Mouse (Mus musculus): ENCODE data around the gene Prcc.
"Not testable (repeated sequence)": the region's sequence is repeated elsewhere in the genome, so short reads cannot be mapped to it uniquely, and the experiment has no call there.

The Prcc gene

DNA sequence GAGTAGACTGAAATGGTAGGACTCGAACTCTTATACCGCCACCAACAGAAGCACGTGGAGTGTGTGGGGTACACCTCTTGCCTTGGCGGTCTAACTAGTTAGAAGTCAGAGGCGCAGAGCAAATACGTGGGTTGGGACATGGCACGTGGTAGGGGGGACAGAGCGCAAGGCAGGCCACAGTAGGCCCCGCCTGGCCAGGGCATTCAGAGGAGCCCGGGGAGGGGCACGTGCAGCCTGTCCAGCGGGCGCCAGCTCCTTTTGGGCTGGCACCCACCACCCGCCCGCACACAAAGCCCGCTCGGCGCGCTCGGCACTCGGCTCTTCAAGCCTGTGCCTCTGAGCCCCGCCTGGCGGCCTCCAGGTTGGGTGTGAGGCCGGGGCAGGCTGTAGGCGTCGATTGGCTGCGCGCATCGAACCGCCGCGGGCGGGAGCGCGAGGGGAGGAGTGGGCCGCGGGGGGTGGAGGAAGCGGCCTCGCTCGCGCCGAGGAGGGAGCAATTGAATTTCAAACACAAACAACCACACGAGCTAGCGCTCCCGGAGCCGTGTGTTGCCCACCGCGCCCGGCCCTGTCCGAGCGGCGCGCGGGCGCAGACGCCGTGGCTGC, 20.6 kb upstream of the Prcc start, which contains the start of gene Hdgf:
Gene Hdgf (plus strand): TSS at position 442 of the 606 bp plus-strand sequence.
- DNase-seq (ENCODE audit: low spot score in 2 of 2), result peak; percentile 88 to 89

DNA sequence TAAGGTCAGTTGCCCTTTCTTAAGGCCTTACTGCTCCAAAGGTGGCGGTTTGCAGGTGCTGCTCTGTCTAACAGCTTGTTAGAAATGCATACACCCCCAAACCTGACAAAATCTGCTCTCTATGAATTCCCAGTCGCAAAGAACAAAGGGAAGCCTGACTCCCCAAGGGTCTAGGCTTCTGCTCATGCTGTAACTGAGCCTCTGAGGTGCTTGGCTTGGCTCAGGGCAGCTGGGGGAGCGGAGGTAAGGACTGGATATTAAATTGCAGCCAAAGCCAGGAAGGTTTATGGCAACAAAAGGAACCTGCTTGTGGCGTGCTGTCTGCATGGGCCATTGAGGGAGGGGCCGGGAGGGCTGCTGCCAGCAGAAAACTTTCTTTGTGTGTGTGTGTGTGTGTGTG, 18.4 kb upstream of the Prcc start:
- no peak for DNase-seq (ENCODE audit: low spot score in 2 of 2)

DNA sequence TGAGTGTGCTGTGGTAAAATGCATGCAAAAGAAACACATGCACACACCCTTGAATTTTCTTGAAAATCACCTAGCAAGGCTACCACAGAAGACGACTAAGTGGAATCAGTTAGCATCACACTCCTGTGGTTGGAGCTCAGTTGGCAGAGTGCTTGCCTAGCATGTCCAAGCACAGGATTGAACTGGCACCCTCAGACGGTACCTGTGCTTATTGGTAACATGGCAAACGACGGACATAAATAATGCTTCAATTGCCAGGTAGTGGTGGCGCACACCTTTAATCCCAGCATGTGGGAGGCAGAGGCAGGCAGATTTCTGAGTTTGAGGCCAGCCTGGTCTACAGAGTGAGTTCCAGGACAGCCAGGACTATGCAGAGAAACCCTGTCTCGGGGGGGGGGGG, 16.6 kb upstream of the Prcc start:
- DNase-seq (ENCODE audit: low spot score in 2 of 2), result not testable (repeated sequence)

DNA sequence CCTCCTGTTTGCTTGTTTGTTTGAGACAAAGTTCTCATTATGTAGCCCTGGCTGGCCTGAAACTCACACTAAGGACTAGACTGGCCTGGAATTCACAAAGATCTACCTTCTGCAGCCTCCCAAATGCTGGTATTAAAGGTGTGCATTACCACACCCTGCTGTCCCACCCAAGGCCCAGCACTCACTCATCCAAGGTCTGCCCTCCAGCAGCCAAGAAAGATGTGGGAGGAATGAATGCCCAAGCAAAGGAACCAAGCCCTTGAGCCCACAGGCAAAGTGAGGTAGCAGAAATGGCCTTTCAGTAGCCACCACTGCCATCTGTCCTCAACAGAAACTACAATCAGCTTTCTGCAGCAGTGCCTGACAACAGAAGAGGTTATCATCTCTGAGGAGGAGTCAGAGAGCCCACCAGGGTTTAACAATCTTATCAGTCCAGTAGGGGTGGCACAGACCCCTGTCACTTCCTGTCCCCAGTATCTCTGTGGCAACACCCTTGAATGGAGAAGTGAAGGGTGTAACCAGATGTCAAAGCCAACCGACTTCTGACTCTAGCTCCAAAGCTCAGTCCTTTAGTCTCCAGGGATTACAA, 15.7 kb upstream of the Prcc start:
- DNase-seq (ENCODE audit: low spot score in 2 of 2), result no peak

DNA sequence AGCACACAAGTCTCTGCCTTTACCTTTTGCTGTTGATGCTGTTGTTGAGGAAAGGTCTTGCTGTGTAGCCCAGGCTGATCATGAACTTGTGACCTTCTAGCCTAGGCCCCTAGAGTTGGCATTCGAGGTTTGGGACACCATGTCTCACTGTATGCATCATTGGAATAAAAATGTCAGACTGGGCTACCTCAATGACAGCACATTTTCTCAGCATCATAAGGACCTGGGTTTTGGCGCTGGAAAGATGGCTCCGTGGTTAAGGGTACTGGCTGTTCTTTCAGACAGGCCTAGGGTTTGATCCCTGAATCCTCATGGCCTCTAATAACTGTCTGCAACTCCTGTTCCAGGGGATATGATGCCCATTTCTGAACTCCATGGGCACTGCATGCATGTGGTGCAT, 14.4 kb upstream of the Prcc start:
- DNase-seq (ENCODE audit: low spot score in 2 of 2), result no peak

DNA sequence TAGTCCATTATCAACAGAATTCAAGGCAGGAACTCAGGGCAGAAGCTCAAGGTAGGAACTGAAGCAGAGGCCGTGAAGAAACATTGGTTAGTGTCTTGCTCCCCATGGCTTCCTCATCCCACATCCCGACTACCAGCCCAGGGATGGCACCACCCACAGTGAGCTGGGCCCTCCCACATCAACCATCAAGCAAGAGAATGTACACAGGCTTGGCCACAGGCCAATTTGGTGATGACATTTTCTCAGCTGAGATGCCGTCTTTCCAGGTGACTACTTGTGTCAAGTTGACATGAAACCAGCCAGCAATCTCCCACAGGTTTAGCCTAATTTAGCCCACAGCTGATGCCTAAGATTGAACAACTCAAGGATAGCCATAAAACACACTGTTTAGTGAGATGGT, 13.9 kb upstream of the Prcc start:
- DNase-seq (ENCODE audit: low spot score in 2 of 2), result no peak

DNA sequence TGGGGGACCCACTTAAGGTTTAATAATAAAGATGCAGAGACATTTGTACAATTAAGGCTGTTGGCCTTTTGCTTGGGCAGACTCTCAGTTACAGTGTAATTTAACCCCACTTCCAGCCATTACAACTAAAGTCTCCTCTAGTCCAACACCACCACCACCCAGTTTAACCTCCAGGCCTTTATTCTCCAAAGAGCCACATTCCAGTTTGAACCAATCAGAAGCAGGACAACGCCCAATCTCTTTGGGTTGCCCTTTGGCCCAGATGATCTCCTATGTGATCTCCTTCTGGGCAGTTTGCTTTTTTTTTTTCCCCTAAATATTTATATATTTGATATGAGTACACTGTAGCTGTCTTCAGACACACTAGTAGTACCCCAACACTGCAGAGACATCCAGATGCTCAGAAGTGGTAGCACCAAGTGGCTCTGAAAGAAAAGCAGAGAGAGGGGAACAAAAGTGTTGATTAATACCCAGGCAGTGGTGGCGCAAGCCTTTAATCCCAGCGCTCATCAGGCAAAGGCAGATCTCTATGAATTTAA, 8.0 kb upstream of the Prcc start:
- DNase-seq (ENCODE audit: low spot score in 2 of 2), result no peak

DNA sequence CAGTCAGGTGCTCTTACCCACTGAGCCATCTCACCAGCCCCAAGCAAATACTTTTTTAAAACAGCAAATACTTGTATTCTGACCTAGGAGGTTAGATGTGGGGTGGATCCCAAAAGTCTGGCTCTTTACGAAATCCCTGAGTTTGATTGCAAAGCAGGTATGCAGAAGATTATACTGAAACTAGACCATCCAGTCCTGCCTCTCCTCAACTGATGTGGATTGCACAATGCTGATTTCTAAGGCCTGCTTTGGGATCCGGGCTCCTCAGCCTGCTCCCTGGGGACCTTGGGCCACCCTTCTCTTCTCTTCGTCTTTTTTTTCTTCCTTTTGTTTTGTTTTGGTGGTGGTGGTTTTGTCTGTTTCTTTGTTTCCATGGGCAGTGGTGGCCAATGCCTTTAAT, 6.1 kb upstream of the Prcc start:
- DNase-seq (ENCODE audit: low spot score in 2 of 2), result no peak

DNA sequence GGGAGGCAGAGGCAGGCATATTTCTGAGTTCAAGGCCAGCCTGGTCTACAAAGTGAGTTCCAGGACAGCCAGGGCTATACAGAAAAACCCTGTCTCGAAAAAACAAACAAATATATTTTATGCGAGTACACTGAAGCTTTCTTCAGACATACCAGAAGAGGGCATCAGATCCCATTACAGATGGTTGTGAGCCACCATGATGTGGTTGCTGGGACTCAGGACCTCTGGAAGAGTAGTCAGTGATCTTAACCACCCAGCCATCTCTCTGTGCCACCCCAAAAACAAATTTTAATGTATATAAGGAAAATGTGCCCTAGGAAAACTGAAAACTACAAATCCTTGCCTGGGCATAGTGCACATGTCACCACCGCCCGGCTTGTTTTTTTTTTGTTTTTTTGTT, 2.0 kb upstream of the Prcc start:
- not testable (repeated sequence) for DNase-seq (ENCODE audit: low spot score in 2 of 2)

DNA sequence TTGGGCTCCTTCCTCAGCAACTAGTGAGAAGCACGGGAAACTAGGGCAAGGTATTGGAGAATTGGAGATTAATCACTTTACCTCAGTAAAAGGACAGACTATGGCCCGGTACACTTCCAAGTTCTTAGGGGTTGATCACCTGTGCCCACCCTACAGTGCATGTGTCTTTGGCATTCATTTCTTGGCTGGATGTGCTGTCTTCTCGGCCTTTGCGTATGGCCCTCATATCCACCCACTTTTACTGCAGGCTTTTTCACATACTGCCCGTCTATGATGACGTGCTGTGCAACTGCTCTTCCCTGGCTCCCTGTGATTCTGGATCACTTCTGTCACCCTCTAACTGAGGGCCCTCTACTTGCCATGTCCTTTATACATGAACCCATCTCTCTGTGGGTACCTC, 1.0 kb upstream of the Prcc start:
- DNase-seq (ENCODE audit: low spot score in 2 of 2), result no peak

DNA sequence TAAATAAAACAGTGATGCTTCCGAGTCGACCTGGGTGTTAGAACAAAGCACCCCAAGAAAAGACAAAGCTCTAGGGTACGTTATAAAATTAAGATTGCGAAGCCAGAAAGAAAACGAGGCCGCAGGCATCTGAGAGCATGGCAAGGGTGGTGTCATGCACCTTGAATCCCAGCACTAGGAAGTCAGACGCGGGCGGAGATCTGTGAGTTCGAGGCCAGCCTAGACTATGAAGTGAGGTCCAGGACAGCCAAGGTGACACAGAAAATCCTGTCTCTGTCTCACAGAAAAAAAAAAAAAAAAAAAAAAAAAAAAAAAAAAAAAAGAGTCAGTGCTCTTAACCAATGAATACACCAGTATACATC, 577 bp upstream of the Prcc start:
- DNase-seq (ENCODE audit: low spot score in 2 of 2), result peak; percentile 51 to 59

DNA sequence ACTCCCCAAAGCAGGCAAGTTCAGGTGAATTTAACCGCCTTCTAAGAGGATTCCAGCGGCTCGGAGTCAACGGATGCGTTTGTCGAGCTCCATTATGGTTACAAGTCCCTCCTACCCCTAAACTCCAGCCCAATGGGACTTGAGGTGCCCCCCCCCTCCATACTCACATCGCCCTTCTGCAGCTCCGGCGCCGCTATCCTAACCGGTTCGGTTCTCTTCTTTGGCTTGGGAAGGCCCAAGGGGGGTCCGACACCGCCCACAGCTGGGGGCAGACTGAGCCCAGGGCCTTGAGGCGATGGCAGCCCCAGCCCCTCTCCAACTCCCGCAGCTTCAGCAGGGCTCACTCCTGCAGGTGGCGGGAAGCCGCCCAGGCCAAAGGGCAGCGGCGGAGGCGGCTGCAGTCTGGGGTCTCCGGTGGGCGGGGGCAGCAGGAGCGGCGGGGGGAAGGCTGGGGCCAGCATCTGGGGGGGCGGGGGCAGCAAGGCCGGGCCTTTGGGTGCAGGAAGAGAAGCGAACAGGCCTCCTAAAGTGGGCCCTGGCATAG, 628 bp downstream of the Prcc start:
- DNase-seq (ENCODE audit: low spot score in 2 of 2), result peak; percentile 30 to 37

DNA sequence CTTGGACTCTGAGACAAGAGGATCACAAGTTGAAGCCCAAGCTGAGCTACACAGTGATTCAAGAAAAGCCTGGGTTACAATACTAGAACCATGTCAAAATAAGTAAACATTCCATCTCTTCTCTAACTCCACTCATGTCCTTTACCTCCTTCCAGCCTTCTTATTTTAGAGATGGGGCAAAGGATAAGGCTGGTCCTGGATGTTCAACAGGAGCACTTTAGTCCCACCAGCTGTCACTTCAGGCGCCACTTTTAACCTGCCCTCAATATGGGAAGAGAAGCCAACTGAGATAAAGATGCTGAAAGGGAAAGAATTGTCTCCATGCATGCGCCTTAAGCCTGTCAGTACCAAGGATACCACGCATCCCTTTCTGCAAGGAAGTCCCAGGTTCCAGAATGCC, 1.1 kb downstream of the Prcc start:
- DNase-seq (ENCODE audit: low spot score in 2 of 2), result no peak

DNA sequence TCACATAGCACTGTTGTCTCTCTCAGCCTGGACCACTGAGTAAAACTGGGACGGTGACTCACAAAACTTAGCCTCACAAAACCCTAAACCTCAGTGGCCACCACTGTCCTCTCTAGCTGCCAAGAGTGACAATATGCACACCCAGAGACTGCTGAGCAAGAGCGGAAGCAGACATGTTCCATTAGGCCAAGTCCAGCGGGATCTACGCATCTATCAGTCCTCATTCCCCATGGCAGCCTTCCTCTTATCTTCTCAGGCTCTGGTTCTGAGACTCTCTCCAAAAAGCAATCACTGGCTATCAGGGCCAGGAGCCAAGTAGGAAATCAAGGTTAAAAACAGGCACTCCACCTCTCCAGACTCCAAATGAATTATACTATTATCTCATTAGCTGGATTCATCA, 7.7 kb downstream of the Prcc start:
- no peak for DNase-seq (ENCODE audit: low spot score in 2 of 2)

DNA sequence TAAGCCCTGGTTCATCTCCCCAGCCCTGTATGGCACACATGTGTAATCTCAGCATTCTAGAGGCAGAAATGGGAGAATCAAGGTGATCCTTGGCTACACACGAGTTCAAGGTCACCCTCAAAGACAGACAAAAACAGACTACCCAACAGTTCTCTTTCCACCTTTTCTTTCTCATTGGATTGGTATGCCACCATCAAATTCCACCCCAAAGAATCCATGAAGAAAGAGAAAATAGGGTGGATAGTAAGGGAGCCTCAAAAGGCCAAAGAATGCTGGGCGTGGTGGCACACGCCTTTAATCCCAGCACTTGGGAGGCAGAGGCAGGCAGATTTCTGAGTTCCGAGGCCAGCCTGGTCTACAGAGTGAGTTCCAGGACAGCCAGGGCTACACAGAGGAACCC, 21.3 kb downstream of the Prcc start:
- not testable (repeated sequence) for DNase-seq (ENCODE audit: low spot score in 2 of 2)

DNA sequence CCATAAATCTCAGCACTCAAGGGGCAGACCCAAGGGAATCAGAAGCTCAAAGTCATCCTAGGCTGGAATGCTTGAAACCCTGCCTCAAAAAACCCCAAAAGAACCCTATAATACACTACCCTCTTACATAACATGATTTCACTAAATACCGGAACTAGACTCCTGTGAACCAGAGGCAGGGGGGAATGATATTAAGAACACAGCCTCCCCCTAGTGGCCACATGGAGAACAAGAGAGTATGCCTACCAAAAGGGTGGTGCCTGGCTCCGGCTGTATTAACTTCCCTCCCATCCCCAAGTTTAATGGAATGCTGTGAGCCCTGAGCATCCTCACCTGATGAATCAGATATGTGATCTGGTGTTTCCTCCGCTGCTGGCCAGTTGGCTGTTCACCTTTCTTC, 25.6 kb downstream of the Prcc start:
- DNase-seq (ENCODE audit: low spot score in 2 of 2), result peak; percentile 42 to 63

DNA sequence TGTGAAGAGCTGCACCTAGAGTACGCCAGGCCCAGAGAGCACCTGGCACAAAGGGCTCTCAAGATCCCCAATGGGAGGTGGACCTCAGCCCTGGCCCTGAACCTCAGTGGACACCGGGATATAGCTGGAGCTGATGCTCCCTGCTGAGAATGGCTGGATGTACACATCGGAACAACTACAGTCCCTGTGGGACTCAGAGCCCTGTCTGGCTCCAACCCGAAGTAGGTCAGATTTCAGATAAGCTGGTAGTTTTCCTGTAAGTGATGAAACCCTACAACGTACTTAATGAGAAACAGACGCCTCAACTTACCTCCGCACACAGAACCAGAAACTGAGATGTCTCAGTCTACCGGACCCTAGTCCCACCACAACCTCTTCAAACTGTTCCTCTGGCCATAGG, 27.7 kb downstream of the Prcc start:
- DNase-seq (ENCODE audit: low spot score in 2 of 2), result no peak

DNA sequence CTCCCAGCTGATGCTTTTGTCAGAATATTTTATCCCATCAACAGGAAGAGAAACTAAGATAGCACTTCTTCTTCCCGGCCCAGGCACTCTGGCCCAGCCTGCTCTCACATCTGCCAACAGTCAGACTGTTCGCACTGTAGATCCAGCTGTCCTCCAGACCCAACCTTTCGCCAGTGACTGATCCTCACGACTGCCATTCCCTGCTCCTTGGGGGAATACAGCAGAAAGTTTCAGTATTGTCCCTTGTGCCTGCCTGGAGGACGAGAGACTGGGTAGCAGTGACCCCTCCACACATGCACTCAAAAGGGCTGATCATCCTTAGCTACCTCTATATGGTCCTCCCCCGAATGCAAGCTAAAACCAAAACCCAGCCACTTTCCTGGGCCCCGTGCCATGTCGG, 29.5 kb downstream of the Prcc start:
- no peak for DNase-seq (ENCODE audit: low spot score in 2 of 2)

DNA sequence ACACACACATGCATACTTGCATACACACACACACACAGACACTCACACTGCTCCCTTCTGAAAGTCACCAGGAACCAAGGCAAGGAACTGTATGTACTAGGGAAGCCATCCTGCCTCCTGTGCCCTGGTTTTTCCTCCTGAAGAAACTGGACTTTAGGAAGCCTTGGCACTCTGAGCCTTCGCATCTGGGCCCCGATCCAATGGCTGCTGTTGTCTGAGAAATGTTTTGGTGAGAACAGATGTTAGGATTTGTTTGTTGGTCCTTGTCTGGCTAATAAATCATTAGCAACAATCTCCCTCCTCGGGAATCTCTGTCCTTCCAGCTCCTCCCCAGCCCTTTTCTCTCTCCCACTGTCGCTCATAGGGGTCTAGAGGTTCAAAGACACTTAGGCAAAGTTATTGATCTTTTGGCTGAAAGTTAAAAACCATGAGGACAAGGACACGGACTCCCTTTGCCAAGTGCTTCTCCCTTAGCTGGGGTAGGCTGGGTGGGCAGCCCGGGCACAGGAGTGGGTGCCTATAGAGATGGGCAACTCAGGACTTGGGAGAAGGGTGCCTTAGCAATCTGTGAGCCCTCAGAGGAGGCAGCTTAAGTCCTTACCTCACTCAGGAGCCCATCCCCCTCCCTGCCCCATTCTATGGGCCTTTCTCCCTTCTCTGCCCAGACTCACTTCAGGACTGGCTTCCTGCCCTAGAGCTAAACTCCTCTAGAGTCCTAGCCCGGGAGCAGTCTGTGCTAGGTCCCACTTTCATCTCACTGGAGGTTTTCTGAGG, 30.4 kb downstream of the Prcc start:
- DNase-seq (ENCODE audit: low spot score in 2 of 2), result no peak

DNA sequence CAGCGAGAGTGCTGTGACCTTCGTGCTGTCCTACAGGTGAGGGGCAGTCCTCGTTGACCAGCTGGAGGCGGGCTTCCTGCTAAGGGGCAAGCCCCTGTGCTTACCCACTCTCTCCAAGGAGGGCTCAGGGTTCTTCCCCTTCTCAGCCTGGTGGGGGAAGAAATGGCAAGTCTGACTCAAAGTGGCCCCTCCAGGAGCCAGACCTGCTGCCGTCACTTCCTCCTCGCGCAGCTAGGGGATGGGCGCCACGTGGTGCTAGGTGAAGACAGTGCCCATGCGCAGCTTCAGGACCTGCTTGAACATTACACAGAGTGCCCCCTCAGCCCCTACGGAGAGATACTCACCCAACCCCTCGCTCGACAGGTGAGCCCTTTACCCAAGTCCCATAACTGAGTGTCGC, 36.3 kb downstream of the Prcc start:
- no peak for DNase-seq (ENCODE audit: low spot score in 2 of 2)

DNA sequence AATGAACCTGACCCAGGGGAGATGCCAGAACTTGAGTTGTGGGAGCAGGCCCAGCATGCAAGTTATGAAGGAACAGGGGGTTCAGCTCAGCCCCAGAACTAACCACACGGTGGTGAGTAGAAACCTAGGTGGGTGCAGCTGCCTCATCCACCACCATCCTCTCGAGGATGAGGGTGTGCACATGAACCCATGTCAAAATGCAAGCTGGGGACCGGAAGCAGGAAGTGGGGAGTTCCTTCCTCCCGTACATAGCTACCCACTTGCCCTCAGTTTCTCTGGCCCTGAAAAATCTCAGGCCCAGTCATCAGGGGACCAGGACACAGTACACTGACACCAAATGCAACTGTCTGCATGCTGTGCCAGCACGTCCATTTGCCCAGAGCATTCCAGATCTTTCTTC, 37.7 kb downstream of the Prcc start:
- DNase-seq (ENCODE audit: low spot score in 2 of 2), result no peak

DNA sequence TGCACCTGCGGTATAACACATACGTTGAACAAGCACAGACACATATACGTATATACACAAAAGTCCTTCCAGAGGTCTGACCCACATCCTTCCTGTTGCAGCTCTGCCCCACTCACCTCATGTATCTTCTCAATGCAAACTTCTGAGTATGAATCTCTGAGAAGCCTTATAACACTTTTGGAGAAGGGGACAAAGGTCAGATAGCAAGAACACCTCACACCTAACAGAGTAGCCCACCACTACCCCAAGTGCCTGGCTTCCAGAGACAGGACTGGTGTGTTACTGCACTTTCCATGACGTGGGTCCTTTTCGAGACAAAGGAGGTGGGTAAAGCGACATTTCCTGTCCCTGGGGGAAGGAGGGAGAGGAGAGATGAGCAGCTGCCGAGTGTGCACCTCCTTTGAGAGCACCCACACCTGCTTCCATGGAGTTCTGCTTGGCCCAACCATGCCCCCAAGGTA, 38.7 kb downstream of the Prcc start, which contains the start of gene Sh2d2a:
Gene Sh2d2a (plus strand): TSS at position 106 of the 461 bp plus-strand sequence.
- no peak for DNase-seq (ENCODE audit: low spot score in 2 of 2)

DNA sequence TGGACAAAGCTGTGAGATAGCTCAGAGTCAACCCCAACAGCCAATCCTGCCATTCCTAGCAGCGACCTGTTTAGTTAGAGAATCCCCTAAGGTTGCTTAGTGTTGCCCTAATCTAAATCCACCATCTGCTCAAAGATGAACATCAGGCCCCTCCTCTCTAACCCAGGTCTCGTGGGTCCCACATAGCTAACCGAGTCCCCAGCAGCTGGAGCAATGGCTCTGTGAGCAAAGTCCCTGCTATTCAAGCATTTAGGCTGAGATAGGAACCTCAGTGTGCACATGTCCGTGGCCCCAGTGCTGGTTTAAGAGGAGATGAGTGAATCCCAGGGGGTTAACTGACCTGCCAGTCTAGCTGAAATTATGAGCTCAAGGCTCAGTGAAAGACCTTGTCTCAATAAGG, 39.2 kb downstream of the Prcc start:
- DNase-seq (ENCODE audit: low spot score in 2 of 2), result no peak

All from frontal cortex, postnatal 14 days (tissue).